Mouse (Mus musculus) limb, embryonic 11.5 days (tissue): ENCODE measurements around the gene Rere. TPM values are rescaled to one million over a fixed set of nuclear protein-coding genes. Genes with fewer than 3 reads are reported as not detected.

Experiments
- ATAC-seq: fragments of 200-750 bp; cut with Nextera tagmentation; 2 replicates; pipeline ENCODE4 v1.8.0; 2017; ENCODE audit warnings: low read depth; ENCODE audit not compliant: insufficient number of reproducible peaks, low FRiP score, low TSS enrichment
- DNase-seq: peaks from one replicate; pipeline ENCODE4 v3.0.0-alpha.2; 2015; ENCODE audit warnings: low spot score
- H3K27ac ChIP-seq: fragments of 300-500 bp; sonication (generic); replicated peaks from 2 replicates; pipeline ENCODE4 v1.5.1; 2014; ENCODE audit warnings: low read depth, mild to moderate bottlenecking, low read length
- H3K27me3 ChIP-seq: fragments of 300-500 bp; sonication (generic); 2 replicates; pipeline ENCODE4 v1.6.1; 2014; ENCODE audit warnings: mild to moderate bottlenecking, low read length, mixed read lengths; ENCODE audit not compliant: control insufficient read depth, insufficient read depth
- H3K36me3 ChIP-seq: fragments of 300-500 bp; sonication (generic); 2 replicates; pipeline ENCODE4 v1.6.1; 2014; ENCODE audit warnings: mild to moderate bottlenecking, low read length, moderate library complexity, mixed read lengths; ENCODE audit not compliant: control insufficient read depth, insufficient read depth
- H3K4me1 ChIP-seq: fragments of 300-500 bp; sonication (generic); 2 replicates; pipeline ENCODE4 v1.6.1; 2014; ENCODE audit warnings: low read length, mixed read lengths; ENCODE audit not compliant: control insufficient read depth, insufficient read depth
- H3K4me2 ChIP-seq: fragments of 300-500 bp; sonication (generic); 2 replicates; pipeline ENCODE4 v1.6.1; 2014; ENCODE audit warnings: low read depth, mild to moderate bottlenecking, moderate library complexity; ENCODE audit not compliant: severe bottlenecking
- H3K4me3 ChIP-seq: fragments of 300-500 bp; sonication (generic); 2 replicates; pipeline ENCODE4 v1.5.1; 2014; ENCODE audit warnings: low read depth, low read length
- H3K9ac ChIP-seq: fragments of 300-500 bp; sonication (generic); 2 replicates; pipeline ENCODE4 v1.6.1; 2014; ENCODE audit warnings: mild to moderate bottlenecking, low read length
- H3K9me3 ChIP-seq: fragments of 300-500 bp; sonication (generic); 2 replicates; pipeline ENCODE4 v1.6.1; 2016; ENCODE audit warnings: low read length; ENCODE audit not compliant: control insufficient read depth
- WGBS: fragments of 180-500 bp; shearing (Covaris S2); extraction: QIAGEN DNeasy Blood & Tissue Kit; methylation state at CpG from one replicate; pipeline ENCODE4 v1.1.7; 2014; 5-methylcytosine and 5-hydroxymethylcytosine counted together
- polyA plus RNA-seq: library from polyadenylated mRNA; unstranded; fragments of >200 nt; fragmentation: Nextera tagmentation; extraction: Ambion mirVana; gene quantifications from 2 replicates; pipeline ENCODE4 v1.2.1, GENCODE M21; 2014

Rere gene
- polyA plus RNA-seq, 1 experiment from 2014 or later, result 37.9 TPM

DNA sequence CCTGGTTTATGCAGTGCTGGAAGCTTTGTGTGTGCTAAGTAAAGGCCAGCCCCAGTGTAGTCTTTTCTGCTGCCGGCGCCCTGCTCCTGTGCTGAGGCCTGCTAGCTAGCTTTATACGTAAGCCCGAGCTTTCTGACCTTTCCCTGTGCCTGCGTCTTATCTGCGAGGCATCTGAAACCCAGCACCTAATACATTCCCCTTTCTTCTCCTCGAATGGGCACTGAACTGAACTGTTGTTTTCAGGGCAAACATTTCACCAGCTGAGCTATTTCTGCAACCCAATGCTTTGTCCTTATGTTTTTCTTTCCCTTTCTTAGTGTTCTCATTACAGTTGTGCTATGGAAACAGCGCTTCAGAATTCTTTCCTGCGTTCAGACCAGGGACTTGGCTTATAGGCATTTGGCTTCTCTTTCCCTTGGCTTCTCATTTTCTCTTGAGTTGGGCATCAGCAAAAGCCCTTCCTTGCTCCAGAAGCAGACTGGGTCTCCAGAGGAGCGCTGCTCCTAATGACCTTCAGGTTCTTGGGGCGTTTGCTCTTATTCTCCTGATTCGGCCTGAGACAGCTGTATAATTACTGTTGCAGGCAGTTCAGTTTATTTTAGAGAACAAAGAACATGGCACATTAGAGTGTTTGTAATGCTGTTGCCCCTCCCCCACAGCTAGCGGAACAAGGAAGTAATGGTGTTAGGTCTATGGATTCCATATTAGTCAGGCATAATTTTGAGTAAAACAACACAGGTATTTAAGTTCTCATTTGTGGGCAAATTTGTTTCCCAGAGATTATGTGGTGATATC is 115.6 kb downstream of the Rere start:
- ATAC-seq, result no peak
- peak; percentile 56 for DNase-seq
- Histone ChIP-seq H3K4me3 (no peak overlapping the region), H3K4me2 (peak overlapping the region; percentile 18; the same call in 1 of the 2 replicates), H3K9me3 (no peaks in the 10 kb centered on the region), H3K36me3 (no peaks in the 10 kb centered on the region), H3K9ac (no peak overlapping the region), H3K4me1 (peaks cover 61% of the 10 kb centered on the region), H3K27me3 (no peaks in the 10 kb centered on the region), H3K27ac (peak overlapping the region; percentile 79)
- 29% methylated on average over 13 of the region's 13 CpGs for WGBS

DNA sequence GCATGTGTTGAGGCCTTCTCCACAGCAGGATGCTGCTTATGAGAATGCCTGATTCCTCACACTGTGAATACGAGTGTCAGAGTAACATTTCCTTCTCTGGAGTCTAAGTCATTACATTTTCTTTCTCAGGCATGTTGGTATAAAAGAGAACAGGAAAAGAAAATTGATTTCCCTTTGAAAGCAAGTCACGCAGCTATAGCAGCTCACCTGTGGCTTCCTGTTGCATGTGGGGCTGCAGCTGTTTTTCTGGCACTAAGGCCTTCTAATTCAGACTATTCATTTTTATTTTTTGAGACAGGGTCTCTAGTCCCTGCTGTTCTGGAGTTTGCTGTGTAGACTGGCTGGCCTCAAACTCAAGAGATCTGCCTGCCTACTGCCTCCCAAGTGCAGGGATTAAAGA is 117.6 kb downstream of the Rere start:
- H3K4me1 ChIP-seq, result peaks cover 52% of the 10 kb centered on the region
- no peak overlapping the region for H3K4me2 ChIP-seq
- no peak overlapping the region for H3K9ac ChIP-seq
- no peaks in the 10 kb centered on the region for H3K9me3 ChIP-seq
- no peak for ATAC-seq
- no peak for DNase-seq
- 51% methylated on average over 2 of the region's 2 CpGs for WGBS
- H3K4me3 ChIP-seq, result no peak overlapping the region
- H3K36me3 ChIP-seq, result no peaks in the 10 kb centered on the region
- H3K27ac ChIP-seq, result no peak overlapping the region
- H3K27me3 ChIP-seq, result no peaks in the 10 kb centered on the region

DNA sequence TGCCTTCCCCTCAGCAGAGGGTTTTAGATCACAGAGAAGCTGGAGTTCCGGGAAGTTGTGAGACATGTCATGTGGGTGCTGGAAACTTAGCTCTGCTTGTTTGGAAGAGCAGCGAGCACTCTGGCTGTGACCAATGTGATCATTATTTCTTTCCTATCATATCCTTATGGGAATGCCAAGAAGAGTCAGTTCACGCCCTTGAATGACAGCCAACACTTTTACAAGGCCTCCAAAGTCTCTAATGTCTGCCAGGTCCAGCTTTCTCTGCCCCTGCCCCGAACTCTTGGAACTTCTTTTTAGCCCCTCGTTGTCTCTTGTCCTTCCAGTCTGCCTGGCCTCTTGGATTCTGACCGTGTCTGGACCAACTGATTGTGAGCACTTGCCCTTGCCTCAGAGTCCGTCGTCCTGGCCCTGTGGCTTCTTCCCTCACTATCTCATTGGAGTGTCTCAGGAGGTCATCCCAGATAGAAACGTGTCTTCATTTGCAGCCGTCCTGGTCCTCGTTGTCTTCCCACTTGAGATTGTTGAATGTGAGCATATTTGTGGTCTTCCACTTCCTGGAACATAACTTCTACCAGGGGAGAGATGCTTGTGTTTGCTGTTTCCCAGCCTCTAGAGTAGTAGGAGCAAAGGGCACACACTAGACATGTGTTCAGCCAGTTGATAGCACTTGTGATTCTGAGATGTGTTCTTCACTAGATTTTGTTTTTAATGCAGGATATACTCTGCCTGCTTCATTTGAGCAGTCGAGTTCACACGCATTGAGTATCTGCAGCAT is 120.6 kb downstream of the Rere start:
- WGBS, result 78% methylated on average over 13 of the region's 13 CpGs
- Histone ChIP-seq H3K9ac (no peak overlapping the region), H3K27ac (no peak overlapping the region), H3K9me3 (no peaks in the 10 kb centered on the region), H3K27me3 (no peaks in the 10 kb centered on the region), H3K4me1 (peaks cover 33% of the 10 kb centered on the region), H3K4me3 (no peak overlapping the region), H3K36me3 (peaks cover 3% of the 10 kb centered on the region; the same call in 1 of the 2 replicates), H3K4me2 (no peak overlapping the region)
- DNase-seq (no peak), ATAC-seq (no peak)

DNA sequence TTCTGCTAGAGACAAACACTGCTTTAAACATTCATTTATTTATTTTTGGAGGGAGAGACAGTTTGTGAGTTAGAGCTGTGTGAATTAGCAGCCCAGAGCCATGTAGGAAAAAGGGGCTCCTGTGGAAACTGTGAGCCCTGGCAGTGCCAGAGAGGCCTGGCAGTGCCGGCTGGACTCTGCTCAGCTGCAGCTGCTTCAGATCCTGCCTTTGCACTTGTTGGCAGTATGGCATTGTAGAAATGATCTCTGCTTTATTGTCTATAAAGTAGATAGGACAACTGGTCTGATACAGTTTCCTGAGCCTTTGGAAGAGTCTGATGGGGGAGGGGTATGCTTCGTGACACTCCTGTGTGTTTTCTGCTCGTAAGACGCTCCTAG is 121.2 kb downstream of the Rere start:
- peaks cover 28% of the 10 kb centered on the region for H3K4me1 ChIP-seq

DNA sequence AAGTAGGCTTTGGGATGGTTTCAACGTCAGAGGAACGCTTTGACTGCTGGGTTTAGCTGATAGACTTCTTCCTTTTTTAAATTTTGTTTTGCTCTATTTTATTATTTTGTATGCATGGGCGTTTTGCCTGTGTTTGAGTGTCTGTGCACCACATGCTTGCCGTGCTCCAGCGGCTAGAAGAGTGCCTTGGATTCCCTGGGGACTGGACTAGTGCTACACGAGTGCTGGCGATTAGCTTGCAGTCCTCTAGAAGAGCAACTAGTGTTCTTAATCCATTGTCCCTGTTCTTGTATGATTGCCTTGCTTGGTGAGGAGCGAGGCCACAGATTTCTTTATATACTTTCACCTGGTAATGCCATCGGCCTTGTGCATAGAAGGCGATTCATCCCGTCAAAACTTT is 122.5 kb downstream of the Rere start:
- Histone ChIP-seq H3K9me3 (no peaks in the 10 kb centered on the region), H3K4me3 (no peak overlapping the region), H3K9ac (no peak overlapping the region), H3K4me2 (no peak overlapping the region), H3K27me3 (no peaks in the 10 kb centered on the region), H3K36me3 (peaks cover 6% of the 10 kb centered on the region; the same call in 1 of the 2 replicates), H3K27ac (no peak overlapping the region), H3K4me1 (peaks cover 16% of the 10 kb centered on the region)
- ATAC-seq, result no peak
- WGBS, result 64% methylated on average over 11 of the region's 11 CpGs
- DNase-seq, result no peak

More for the DNA sequence above, 121.2 kb downstream of the Rere start:
- no peak for ATAC-seq
- no peak overlapping the region for H3K4me2 ChIP-seq
- no peak for DNase-seq
- no peak overlapping the region for H3K9ac ChIP-seq
- H3K27ac ChIP-seq, result no peak overlapping the region
- H3K36me3 ChIP-seq, result peaks cover 6% of the 10 kb centered on the region; the same call in 1 of the 2 replicates
- no peaks in the 10 kb centered on the region for H3K9me3 ChIP-seq
- no peak overlapping the region for H3K4me3 ChIP-seq
- no peaks in the 10 kb centered on the region for H3K27me3 ChIP-seq
- 77% methylated on average over 4 of the region's 4 CpGs for WGBS

DNA sequence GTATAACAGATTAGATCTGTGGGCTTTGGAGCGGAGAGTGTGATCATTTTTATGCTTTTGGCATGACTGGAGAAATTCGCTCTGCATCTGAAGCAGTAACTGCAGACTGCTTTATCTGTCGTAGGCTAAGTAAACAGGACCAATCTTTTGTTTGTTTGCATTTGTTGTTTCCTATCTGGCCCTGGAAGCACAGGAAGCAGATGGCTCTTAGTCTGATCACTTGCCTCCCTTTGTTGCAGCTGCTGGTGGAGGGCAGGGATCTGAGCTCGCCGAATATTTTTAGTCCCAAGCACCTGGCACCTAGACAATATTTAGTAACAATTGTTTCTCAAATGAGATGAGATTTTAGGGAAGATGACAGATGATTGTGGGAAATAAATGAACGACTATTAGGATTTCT is 123.1 kb downstream of the Rere start:
- Histone ChIP-seq H3K27ac (no peak overlapping the region), H3K4me2 (no peak overlapping the region), H3K4me3 (no peak overlapping the region), H3K27me3 (no peaks in the 10 kb centered on the region), H3K9me3 (no peaks in the 10 kb centered on the region), H3K9ac (no peak overlapping the region), H3K4me1 (peaks cover 12% of the 10 kb centered on the region; the same call in 1 of the 2 replicates), H3K36me3 (peaks cover 6% of the 10 kb centered on the region; the same call in 1 of the 2 replicates)
- ATAC-seq, result no peak
- WGBS, result 59% methylated on average over 6 of the region's 6 CpGs
- DNase-seq, result no peak

DNA sequence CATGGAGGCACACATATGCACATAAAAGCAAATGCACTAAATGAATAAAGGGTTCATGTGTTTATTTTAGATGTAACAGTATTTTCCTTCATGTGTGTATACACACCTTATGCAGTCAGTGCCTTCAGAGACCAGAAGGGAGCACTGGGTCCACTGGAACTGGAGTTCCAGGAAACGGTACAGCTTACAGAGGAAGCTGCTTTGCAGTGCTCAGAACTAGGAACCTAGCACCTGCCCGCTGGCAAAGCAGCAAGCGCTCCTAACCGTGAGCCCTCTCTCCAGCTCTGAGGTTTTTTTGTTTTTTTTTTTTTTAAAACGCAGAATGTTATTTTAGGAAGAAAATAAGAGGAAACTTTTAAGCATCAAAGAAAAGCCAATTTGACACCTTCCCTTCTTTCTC is 124.3 kb downstream of the Rere start:
- H3K27me3 ChIP-seq, result no peaks in the 10 kb centered on the region
- peaks cover 6% of the 10 kb centered on the region; the same call in 1 of the 2 replicates for H3K36me3 ChIP-seq
- peaks cover 12% of the 10 kb centered on the region; the same call in 1 of the 2 replicates for H3K4me1 ChIP-seq
- ATAC-seq, result no peak
- no peak for DNase-seq
- WGBS, result 78% methylated on average over 5 of the region's 5 CpGs
- H3K4me3 ChIP-seq, result no peak overlapping the region
- H3K9me3 ChIP-seq, result no peaks in the 10 kb centered on the region
- no peak overlapping the region for H3K9ac ChIP-seq
- no peak overlapping the region for H3K4me2 ChIP-seq
- H3K27ac ChIP-seq, result no peak overlapping the region

DNA sequence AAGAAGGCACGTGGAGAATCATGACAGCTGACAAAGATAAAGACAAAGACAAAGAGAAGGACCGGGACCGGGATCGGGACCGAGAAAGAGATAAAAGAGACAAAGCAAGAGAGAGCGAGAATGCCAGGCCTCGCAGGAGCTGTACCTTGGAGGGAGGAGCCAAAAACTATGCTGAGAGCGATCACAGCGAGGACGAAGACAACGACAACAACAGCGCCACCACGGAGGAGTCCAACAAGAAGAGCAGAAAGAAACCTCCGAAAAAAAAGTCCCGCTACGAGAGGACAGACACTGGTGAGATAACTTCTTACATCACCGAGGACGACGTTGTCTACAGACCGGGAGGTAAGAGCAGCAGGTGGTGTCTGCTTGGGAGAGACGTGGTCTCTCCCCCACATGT is 124.9 kb downstream of the Rere start:
- 81% methylated on average over 21 of the region's 21 CpGs for WGBS

More for the DNA sequence above, 124.9 kb downstream of the Rere start:
- no peaks in the 10 kb centered on the region for H3K27me3 ChIP-seq
- H3K9ac ChIP-seq, result no peak overlapping the region
- H3K4me2 ChIP-seq, result no peak overlapping the region
- H3K4me1 ChIP-seq, result peaks cover 12% of the 10 kb centered on the region; the same call in 1 of the 2 replicates
- no peak overlapping the region for H3K27ac ChIP-seq
- H3K36me3 ChIP-seq, result peaks cover 6% of the 10 kb centered on the region; the same call in 1 of the 2 replicates
- H3K4me3 ChIP-seq, result no peak overlapping the region
- ATAC-seq (no peak), DNase-seq (no peak)
- no peaks in the 10 kb centered on the region for H3K9me3 ChIP-seq
